Mouse (Mus musculus) large intestine, adult 2 months (tissue): Measurements from ENCODE around the gene Smg5. TPM values are rescaled to one million over a fixed set of nuclear protein-coding genes. Genes with fewer than 3 reads are reported as not detected.
"Not testable (repeated sequence)": the region's sequence is repeated elsewhere in the genome, so short reads cannot be mapped to it uniquely, and the experiment has no call there.

Experiments used
- DNase-seq: peaks from one replicate; pipeline ENCODE4 v3.0.0-alpha.2; 2012; ENCODE audit warnings: low read depth, low spot score
- WGBS: fragments of 180-500 bp; shearing (Covaris S2); methylation state at CpG from one replicate; pipeline ENCODE4 v1.1.7; 2018; 5-methylcytosine and 5-hydroxymethylcytosine counted together
- polyA plus RNA-seq: library from polyadenylated mRNA; depleted of rRNA; stranded (reverse); fragments of >200 nt; gene quantifications from 2 replicates; pipeline ENCODE4 v1.2.3, GENCODE M21; 2012; rRNA removed

The Smg5 gene
- polyA plus RNA-seq = 50.2 and 69.8 TPM in 2 replicates

DNA sequence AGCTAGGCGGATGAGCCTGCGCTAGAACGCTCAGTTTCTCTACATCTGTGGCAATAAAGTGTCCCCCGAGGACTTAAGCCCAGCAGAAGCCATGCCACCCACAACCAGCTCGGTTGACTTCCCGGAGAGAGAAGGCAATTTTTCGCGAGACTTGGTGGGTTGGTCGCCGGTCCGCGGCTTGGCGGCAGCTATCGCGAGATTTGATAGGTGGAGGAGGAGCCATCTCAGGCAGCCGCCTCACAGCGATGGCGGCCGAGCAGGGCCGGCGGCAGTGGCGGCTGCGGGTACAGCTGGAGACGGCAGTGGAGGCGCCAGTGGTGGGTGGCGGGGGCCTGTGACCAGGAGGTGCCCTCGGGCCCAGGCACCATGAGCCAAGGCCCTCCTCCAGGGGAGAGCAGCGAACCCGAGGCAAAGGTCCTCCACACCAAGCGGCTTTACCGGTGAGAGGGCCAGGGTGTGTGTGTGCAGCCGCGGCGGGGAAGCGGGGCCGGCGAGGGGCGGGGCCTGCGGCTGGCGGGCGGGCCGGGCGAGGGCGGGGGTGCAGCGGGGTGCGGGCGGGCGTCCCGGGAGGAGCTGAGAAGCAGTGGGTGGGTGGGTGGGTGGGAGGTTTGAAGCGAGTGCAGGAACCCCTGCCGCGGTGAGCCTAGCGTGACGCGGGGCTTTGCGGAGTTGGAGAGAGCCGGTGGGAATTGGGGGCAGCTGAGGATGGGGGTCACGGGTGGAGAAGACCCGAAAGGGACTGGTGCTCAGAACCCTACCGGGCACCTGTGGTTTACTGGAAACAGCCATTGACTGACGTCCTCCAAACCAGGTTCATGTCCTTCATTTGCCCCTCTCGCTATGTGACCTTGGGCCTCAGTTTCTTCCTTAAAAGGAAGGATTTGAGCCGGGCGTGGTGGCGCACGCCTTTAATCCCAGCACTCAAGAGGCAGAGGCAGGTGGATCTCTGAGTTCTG lies at the start of gene Smg5, which contains the start of gene Tmem79:
Gene Smg5 (plus strand): TSS at position 203 of the 956 bp plus-strand sequence.
Gene Tmem79 (minus strand): TSS at position 91 of the 956 bp plus-strand sequence.
- DNase-seq = peak; percentile 81
- 1% methylated on average over 65 of the region's 66 CpGs for WGBS

GRCm38 (mm10) chr3:88287110-88287509 lies 49.0 kb upstream of the Smg5 start, which contains the start of gene Gm38392:
TSS of gene Gm38392 (minus strand) at chr3:88287210.
- no peak for DNase-seq
- WGBS = 97% methylated on average over 4 of the region's 4 CpGs

- 50% methylated on average over 9 of the region's 10 CpGs for WGBS
- not testable (repeated sequence) for DNase-seq
Observed at GRCm38 (mm10) chr3:88288133-88288713, 47.8 kb upstream of the Smg5 start.

DNA sequence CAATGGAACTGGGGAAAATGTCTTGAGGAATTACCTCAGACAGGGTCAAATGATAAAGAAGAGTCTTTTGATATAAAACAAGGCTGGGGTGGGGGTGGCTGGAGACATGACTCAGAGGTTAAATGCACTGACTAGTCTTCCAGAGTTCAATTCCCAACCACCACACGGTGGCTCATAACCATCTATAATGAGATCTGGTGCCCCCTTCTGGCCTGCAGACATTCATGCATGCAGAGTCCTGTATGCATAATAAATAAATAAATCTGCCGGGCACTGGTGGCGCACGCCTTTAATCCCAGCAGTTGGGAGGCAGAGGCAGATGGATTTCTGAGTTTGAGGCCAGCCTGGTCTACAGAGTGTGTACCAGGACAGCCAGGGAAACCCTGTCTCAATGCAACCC lies 44.1 kb upstream of the Smg5 start:
- WGBS = 46% methylated on average over 4 of the region's 4 CpGs
- DNase-seq = no peak

DNA sequence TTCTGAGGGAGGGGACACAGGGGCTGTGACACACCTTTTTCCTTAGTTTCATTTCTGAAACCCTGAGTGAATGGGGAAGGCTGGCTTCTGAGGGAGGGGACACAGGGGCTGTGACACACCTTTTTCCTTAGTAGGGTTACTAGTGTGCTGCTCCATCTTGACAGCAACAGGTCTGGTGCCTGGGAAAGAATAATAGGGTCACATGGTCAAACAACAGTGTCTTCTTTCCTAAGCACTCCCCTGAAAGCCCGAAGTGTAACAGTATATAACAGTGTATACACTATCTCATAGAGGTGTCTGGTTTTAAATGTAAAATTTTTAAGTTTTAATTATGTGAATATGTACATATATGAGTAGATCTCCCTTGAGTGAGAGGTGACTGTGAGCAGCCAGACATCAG lies 40.8 kb upstream of the Smg5 start:
- not testable (repeated sequence) for DNase-seq
- WGBS = 32% methylated on average over 1 of the region's 1 CpGs

DNA sequence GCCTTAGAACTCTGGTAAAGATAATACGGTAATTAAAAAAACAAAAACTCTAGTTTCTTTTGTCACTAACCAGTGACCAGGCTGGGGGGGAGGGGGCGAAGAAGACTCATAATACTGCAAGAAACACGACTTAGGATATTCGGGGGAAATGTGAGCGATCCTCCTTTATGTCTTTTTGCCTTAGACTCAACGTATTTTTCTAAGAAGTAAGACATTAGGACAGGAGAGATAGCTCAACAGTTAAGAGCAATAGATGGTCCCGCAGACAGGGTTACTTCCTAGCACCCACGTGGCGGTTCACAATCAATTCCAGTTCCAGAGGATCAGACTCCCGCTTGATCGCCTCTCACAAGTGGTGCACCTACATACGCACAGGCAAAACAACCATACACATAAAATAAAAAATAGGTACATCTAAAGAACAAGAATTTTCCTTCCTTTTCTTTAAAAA lies 39.9 kb upstream of the Smg5 start:
- under 1% methylated on average over 12 of the region's 12 CpGs for WGBS
- DNase-seq = no peak

DNA sequence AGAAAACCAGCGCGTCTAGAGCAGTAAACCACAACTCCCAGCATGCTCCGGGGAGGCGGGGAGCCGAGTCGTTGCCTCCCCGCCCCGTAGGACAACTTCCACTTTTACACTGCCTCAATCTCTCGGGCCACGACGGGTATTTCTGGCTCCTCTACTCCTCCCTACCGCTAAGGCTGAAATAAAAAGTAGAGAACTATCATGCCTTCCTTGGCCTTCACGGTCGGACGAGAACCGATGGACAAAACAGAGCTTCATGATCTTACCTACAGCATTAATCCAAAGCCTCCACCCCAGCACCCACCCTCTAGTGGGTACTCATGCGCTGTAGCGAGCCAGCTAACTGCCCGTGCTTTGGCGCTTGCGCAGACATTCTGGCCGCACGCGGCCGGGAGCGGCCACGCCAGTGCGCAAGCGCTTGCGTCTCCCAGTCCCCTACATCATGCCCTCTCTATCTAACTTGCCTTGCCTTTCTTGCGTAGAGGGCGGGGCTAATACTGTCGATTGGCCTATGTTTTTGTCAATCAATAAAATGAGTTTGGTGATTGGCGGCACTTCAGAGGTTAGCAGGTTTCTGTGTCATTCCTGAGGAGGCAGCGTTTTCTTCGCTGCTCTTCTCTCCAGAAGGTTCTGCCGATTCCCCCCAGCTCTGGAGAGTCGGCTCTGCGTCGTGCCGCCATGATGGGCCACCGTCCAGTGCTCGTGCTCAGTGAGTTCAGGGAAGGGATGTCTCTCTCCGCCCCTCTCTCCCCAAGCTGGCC lies 39.3 kb upstream of the Smg5 start, which contains the start of the genes Tsacc and Cct3:
Gene Tsacc (minus strand): TSS at position 439 of the 758 bp plus-strand sequence.
Gene Cct3 (plus strand): TSS at position 556 of the 758 bp plus-strand sequence.
- DNase-seq = peak; percentile 99
- WGBS = under 1% methylated on average over 44 of the region's 44 CpGs

GRCm38 (mm10) chr3:88297321-88297851 lies 38.7 kb upstream of the Smg5 start:
- 2% methylated on average over 30 of the region's 30 CpGs for WGBS
- peak; percentile 27 for DNase-seq

- no peak for DNase-seq
- 39% methylated on average over 1 of the region's 1 CpGs for WGBS
Observed at GRCm38 (mm10) chr3:88299172-88299571, 36.9 kb upstream of the Smg5 start.

- under 1% methylated on average over 10 of the region's 10 CpGs for WGBS
- DNase-seq = no peak
Observed at GRCm38 (mm10) chr3:88324951-88325405, 11.1 kb upstream of the Smg5 start, which contains the start of gene Glmp. TSS of gene Glmp (plus strand) at chr3:88325023.

GRCm38 (mm10) chr3:88328956-88329355 lies 7.1 kb upstream of the Smg5 start:
- WGBS = 59% methylated on average over 5 of the region's 5 CpGs
- DNase-seq = no peak

GRCm38 (mm10) chr3:88331282-88331681 lies 4.8 kb upstream of the Smg5 start:
- no peak for DNase-seq
- WGBS = 19% methylated on average over 2 of the region's 2 CpGs

DNA sequence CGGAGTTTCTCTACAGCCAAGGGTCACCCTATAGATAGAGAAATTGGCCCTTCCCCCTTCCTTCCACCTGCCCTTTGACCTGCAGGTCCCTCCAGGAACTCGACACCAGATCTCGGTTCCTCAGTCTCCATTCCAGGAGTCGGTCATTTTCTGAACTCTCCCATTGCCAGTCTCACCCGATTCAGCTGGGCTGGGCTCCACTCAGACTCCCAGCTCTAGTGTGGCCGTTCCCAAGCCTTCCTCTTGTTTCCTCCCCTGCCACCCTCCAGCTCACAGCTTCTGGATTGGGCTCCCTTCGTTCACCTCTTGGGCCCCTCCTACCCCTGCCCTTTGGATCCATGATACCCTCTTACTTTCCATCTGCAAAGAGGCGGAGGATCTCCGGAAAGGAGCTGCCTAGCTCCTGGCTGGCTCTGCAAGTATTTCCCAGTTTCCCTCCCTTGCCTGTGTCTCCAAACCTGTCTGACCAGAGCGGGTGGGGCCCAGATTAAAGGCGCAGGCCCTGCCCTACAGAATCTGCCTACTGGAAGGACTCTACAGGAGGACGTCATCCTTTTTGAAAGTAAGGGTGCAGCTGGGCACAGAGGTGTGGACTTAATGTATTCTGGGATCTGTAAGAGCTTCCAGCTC lies 1.9 kb upstream of the Smg5 start:
- 21% methylated on average over 12 of the region's 12 CpGs for WGBS
- DNase-seq = peak; percentile 89

DNA sequence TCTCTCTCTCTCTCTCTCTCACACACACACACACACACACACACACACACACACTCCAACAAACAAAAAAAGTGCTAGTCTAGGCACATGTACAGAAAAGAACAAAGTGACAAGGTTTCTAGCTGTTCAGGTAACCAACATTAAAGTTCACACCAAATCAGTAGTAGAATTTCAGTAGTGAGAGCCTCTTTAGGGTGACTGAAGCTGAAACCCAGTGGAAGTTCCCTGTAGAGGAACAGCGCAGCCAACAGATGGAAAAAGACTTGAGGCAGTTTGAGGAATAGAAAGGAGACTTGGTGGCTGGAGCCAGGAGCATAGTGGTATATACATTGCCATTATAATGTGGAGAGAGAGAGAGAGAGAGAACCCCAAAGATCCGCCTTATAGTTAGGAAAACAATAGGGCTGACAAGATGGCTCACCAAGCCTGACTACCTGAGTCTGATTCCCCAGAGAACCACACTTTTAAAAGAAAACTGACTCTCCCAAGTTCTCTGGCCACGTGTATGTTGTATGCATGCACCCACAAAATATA lies 1.1 kb upstream of the Smg5 start:
- 16% methylated on average over 3 of the region's 3 CpGs for WGBS
- DNase-seq = no peak

GRCm38 (mm10) chr3:88335436-88336053 lies 515 bp upstream of the Smg5 start:
- DNase-seq = no peak
- WGBS = under 1% methylated on average over 27 of the region's 27 CpGs

GRCm38 (mm10) chr3:88337367-88338020 lies 1.4 kb downstream of the Smg5 start:
- WGBS = 39% methylated on average over 11 of the region's 11 CpGs
- no peak for DNase-seq

- DNase-seq = no peak
- 87% methylated on average over 7 of the region's 7 CpGs for WGBS
Observed at GRCm38 (mm10) chr3:88338316-88338715, 2.3 kb downstream of the Smg5 start.

- 68% methylated on average over 3 of the region's 3 CpGs for WGBS
- no peak for DNase-seq
Observed at GRCm38 (mm10) chr3:88339006-88339405, 2.9 kb downstream of the Smg5 start.
